Mouse (Mus musculus): Measurements from ENCODE around the gene Rbfox3. TPM values are rescaled to one million over a fixed set of nuclear protein-coding genes. Genes with fewer than 3 reads are reported as not detected.
A peak's percentile ranks its signal among the peaks of the same experiment; 100 is the strongest.

The Rbfox3 gene
- total and polyA plus RNA-seq, 2 experiments from 2014 or later, result 60.3 to 73.3 TPM

DNA sequence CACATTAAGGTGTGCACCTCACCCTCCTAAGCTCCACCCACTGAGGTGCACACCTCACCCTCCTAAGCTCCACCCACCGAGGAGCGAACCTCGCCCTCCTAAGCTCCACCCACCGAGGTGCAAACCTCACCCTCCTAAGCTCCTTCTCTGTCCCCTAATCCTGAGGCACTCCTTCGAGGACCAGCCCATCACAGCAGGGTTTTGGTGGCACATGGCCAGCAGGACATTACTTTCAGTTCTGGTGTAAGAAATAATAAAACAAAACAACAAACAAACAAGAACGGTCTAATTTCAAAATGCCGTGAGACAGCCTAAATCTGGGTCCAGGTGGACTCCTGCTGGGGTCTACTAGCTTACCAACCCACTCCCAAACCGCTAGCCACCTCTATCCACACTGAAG is 187.0 kb downstream of the Rbfox3 start:
- H3K4me2 ChIP-seq (ENCODE audit: low read depth, low read length, poor library complexity, severe bottlenecking), result no peak overlapping the region
- no peak overlapping the region for H3K9ac ChIP-seq (replicated peaks; ENCODE audit: low read length, poor library complexity, severe bottlenecking)
- ATAC-seq (ENCODE audit: low FRiP score) (no peak), DNase-seq (ENCODE audit: low spot score) (no peak)
- no peaks in the 10 kb centered on the region for H3K9me3 ChIP-seq (ENCODE audit: low read length)
- no peak overlapping the region for H3K4me3 ChIP-seq (ENCODE audit: low read depth, low read length)
- H3K27me3 ChIP-seq (ENCODE audit: insufficient read depth, low read length), result no peaks in the 10 kb centered on the region
- no peaks in the 10 kb centered on the region for H3K4me1 ChIP-seq (ENCODE audit: insufficient read depth, low read length)
- no peak overlapping the region for H3K27ac ChIP-seq (ENCODE audit: low read depth, low read length)
- TF ChIP-seq CTCF (IDR thresholded peaks at IDR 0.05), result no peak
- WGBS, result 92% methylated on average over 8 of the region's 8 CpGs
- H3K36me3 ChIP-seq (ENCODE audit: insufficient read depth, low read length), result no peaks in the 10 kb centered on the region

- no peak overlapping the region for H3K4me2 ChIP-seq (ENCODE audit: low read depth, low read length, poor library complexity, severe bottlenecking)
- H3K9ac ChIP-seq (replicated peaks; ENCODE audit: low read length, poor library complexity, severe bottlenecking), result no peak overlapping the region
- no peak for DNase-seq (ENCODE audit: low spot score)
- no peaks in the 10 kb centered on the region for H3K36me3 ChIP-seq (ENCODE audit: insufficient read depth, low read length)
- WGBS, result 77% methylated on average over 8 of the region's 8 CpGs
- no peaks in the 10 kb centered on the region for H3K9me3 ChIP-seq (ENCODE audit: low read length)
- H3K27me3 ChIP-seq (ENCODE audit: insufficient read depth, low read length), result no peaks in the 10 kb centered on the region
- no peaks in the 10 kb centered on the region for H3K4me1 ChIP-seq (ENCODE audit: insufficient read depth, low read length)
- TF ChIP-seq CTCF (IDR thresholded peaks at IDR 0.05), result no peak
- ATAC-seq (ENCODE audit: low FRiP score), result no peak
- no peak overlapping the region for H3K4me3 ChIP-seq (ENCODE audit: low read depth, low read length)
- no peak overlapping the region for H3K27ac ChIP-seq (ENCODE audit: low read depth, low read length)
Observed at GRCm38 (mm10) chr11:118723166-118723565, 188.2 kb downstream of the Rbfox3 start.

DNA sequence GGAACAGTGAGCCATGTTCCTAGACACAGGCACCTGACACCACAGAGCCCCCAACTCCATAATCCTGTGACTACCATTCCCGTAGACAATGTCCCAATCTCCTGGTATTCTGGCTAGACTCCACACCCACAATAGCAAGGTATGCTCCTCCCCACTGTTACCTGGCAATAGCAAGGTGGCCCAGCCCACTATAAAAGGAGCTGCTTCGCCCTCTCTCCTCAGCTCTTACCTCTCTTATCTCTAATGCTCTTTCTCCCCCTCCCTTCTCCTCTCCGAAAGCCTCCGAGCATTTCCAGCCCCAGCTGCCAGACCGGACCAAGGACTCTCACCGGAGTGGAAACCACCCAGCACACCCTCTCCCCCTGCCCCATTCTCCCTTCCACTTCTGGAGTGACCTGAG is 189.5 kb downstream of the Rbfox3 start:
- 77% methylated on average over 6 of the region's 6 CpGs for WGBS
- no peak for TF ChIP-seq CTCF (IDR thresholded peaks at IDR 0.05)
- ATAC-seq (ENCODE audit: low FRiP score), result no peak
- H3K9me3 ChIP-seq (ENCODE audit: low read length), result no peaks in the 10 kb centered on the region
- H3K4me3 ChIP-seq (ENCODE audit: low read depth, low read length), result no peak overlapping the region
- DNase-seq (ENCODE audit: low spot score), result no peak
- H3K4me2 ChIP-seq (ENCODE audit: low read depth, low read length, poor library complexity, severe bottlenecking), result no peak overlapping the region
- no peak overlapping the region for H3K9ac ChIP-seq (replicated peaks; ENCODE audit: low read length, poor library complexity, severe bottlenecking)
- no peaks in the 10 kb centered on the region for H3K4me1 ChIP-seq (ENCODE audit: insufficient read depth, low read length)
- no peaks in the 10 kb centered on the region for H3K36me3 ChIP-seq (ENCODE audit: insufficient read depth, low read length)
- H3K27ac ChIP-seq (ENCODE audit: low read depth, low read length), result no peak overlapping the region
- no peaks in the 10 kb centered on the region for H3K27me3 ChIP-seq (ENCODE audit: insufficient read depth, low read length)

DNA sequence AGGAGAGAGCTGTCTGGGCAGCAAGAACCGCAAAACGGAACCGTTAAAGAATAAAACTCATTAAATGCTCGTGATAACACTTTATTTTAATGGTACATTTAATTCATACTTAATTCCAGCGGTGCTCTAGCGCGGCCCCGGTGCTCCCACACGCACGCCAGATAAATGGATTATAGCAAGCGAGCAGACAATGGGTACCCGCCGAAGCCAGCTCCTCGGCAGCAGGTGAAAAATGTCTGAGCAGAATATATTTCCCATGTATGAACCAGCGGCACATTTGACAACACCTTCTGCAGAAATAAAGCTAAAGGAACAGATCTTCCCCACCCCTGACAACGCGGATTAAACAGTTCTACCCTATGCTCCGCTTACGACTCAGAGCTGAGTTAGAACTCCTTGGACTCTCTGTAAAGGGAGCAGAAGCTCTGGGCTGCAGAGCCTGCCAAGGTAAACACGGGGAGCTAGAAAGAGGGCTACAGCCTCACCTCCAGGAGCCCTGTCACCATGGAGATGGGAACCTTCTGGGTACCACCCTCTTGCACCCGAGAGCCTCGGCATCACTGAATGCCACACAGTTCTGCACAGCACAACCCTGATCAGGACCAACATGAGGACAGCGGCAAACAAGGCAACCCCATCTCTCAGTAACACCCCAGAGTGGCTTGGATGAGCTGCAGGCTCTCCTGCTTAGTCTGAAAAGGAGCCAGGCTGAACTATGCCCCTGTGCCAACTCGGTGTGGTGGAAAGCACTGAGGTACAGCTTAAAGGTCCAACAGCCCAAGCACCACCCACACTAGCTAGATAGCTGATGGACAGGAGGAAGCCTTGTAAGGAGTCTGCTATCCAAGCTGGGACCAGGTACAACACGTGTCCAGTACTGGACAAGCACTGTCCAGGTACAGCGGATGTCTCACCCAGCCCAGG is 196.5 kb downstream of the Rbfox3 start:
- H3K36me3 ChIP-seq (ENCODE audit: insufficient read depth, low read length), result no peaks in the 10 kb centered on the region
- H3K9me3 ChIP-seq (ENCODE audit: low read length), result no peaks in the 10 kb centered on the region
- no peak for ATAC-seq (ENCODE audit: low FRiP score)
- WGBS, result 35% methylated on average over 26 of the region's 26 CpGs
- H3K4me3 ChIP-seq (ENCODE audit: low read depth, low read length), result no peak overlapping the region
- H3K27me3 ChIP-seq (ENCODE audit: insufficient read depth, low read length), result no peaks in the 10 kb centered on the region
- H3K27ac ChIP-seq (ENCODE audit: low read depth, low read length), result peak overlapping the region; percentile 51
- H3K4me2 ChIP-seq (ENCODE audit: low read depth, low read length, poor library complexity, severe bottlenecking), result no peak overlapping the region
- DNase-seq (ENCODE audit: low spot score), result no peak
- H3K9ac ChIP-seq (replicated peaks; ENCODE audit: low read length, poor library complexity, severe bottlenecking), result no peak overlapping the region
- peaks cover 24% of the 10 kb centered on the region for H3K4me1 ChIP-seq (ENCODE audit: insufficient read depth, low read length)
- TF ChIP-seq CTCF (IDR thresholded peaks at IDR 0.05), result no peak

- Histone ChIP-seq H3K27me3 (ENCODE audit: insufficient read depth, low read length) (no peaks in the 10 kb centered on the region), H3K27ac (ENCODE audit: low read depth, low read length) (no peak overlapping the region), H3K36me3 (ENCODE audit: insufficient read depth, low read length) (no peaks in the 10 kb centered on the region), H3K9ac (replicated peaks; ENCODE audit: low read length, poor library complexity, severe bottlenecking) (no peak overlapping the region), H3K4me2 (ENCODE audit: low read depth, low read length, poor library complexity, severe bottlenecking) (no peak overlapping the region), H3K4me3 (ENCODE audit: low read depth, low read length) (no peak overlapping the region), H3K4me1 (ENCODE audit: insufficient read depth, low read length) (peaks cover 24% of the 10 kb centered on the region), H3K9me3 (ENCODE audit: low read length) (no peaks in the 10 kb centered on the region)
- TF ChIP-seq CTCF (IDR thresholded peaks at IDR 0.05), result no peak
- no peak for ATAC-seq (ENCODE audit: low FRiP score)
- WGBS, result 57% methylated on average over 4 of the region's 4 CpGs
- DNase-seq (ENCODE audit: low spot score), result no peak
Observed at GRCm38 (mm10) chr11:118712761-118713160, 198.6 kb downstream of the Rbfox3 start.

- Histone ChIP-seq H3K27ac (ENCODE audit: low read depth, low read length) (0 out of 2 replicates have a peak overlapping the region, but pooled peaks have one; percentile 18), H3K4me2 (ENCODE audit: low read depth, low read length, poor library complexity, severe bottlenecking) (no peak overlapping the region), H3K4me1 (ENCODE audit: insufficient read depth, low read length) (peaks cover 24% of the 10 kb centered on the region), H3K9me3 (ENCODE audit: low read length) (no peaks in the 10 kb centered on the region), H3K27me3 (ENCODE audit: insufficient read depth, low read length) (no peaks in the 10 kb centered on the region), H3K36me3 (ENCODE audit: insufficient read depth, low read length) (no peaks in the 10 kb centered on the region), H3K9ac (replicated peaks; ENCODE audit: low read length, poor library complexity, severe bottlenecking) (no peak overlapping the region), H3K4me3 (ENCODE audit: low read depth, low read length) (no peak overlapping the region)
- WGBS, result 67% methylated on average over 9 of the region's 9 CpGs
- TF ChIP-seq CTCF (IDR thresholded peaks at IDR 0.05), result no peak
- DNase-seq (ENCODE audit: low spot score) (no peak), ATAC-seq (ENCODE audit: low FRiP score) (no peak)
Observed at GRCm38 (mm10) chr11:118712058-118712457, 199.3 kb downstream of the Rbfox3 start.
